Mouse (Mus musculus) kidney, adult 11 months (tissue): Measurements from ENCODE around the gene Lypd5.
"Not testable (repeated sequence)": the region's sequence is repeated elsewhere in the genome, so short reads cannot be mapped to it uniquely, and the experiment has no call there.

Experiments used
- DNase-seq: peaks from one replicate; pipeline ENCODE4 v3.0.0; 2022

Lypd5 gene

DNA sequence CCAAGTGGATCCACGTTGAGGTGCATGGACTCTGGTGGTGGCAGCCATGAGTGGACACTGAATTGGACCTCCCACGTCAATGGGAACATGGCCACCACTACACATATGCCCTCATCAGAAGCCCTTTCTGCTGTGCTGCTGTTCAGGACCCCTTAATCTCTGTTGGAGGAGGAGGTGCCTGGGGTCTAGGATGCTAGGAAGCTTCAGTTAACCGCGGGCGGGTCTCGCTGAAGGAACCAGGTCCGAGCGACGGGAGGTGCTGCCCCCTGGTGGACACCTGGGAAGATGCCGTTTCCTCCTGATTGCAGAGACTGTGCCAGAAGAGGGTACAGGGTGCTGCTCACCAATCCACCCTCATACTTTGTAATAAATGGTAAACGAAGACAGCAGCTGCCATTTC lies 35.8 kb downstream of the Lypd5 start:
- DNase-seq: no peak

DNA sequence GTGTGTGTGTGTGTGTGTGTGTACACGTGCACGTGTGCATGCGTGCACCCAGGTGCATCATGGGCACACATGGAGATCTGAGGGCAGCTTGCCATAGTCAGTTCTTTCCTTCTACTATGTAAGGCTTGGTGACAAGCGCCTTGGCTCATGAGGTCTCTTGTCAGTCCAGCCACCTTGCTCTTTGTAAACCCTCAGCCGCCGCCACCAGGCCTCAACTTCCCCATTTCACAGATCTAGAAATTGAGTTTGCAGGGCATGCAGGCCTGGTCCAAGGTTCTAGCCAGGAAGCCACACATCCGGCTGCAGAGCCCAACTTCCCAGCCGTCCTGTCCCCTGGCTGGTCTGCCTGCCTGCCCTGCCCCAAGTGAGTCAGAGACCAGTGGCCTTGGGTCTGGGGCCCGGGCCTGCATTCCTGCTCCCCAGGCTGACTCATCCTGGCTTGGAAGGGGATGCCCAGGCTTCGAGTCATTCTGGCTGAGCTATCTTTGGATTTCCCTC lies 38.1 kb downstream of the Lypd5 start:
- no peak for DNase-seq

- DNase-seq: no peak
Observed at GRCm38 (mm10) chr7:24389516-24390187, 40.7 kb downstream of the Lypd5 start.

DNA sequence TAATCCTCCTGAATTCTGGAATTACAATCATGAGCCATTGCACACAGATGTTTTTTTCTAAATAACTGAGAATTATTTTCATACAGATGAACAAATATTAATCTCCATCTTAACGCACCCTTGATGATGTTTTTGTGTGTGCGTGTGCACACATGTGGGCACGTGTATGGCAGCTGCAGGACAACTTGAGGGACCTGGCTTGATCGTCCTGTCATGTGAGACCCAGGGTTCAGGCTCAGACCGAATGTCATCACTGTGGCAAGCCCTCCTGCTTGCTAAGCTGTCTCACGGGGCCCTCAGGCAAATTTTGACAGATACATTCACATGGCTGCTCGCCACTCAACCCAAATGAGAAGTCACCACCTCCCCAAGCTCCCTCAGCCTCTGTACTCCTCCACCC lies 41.5 kb downstream of the Lypd5 start:
- DNase-seq: no peak

DNA sequence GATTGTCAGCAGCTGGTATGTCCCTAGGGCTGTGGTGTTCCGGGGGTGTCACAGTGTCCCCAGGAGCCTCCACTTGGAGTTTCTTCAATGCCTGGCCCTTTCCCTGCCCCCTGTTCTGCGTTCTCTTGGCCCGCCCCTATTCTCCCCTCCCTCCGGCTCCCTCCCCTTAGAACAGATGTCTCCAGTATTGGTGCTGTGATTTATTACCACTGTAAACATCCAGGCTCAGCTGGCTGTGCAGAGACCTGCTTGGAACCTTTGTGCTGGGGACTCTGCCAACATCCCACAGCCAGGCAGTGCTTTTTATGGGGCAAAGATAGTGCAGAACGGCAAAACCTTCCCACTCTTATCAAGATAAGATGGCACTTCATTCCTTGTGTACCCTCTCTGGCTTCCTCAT lies 42.1 kb downstream of the Lypd5 start:
- DNase-seq: no peak

DNA sequence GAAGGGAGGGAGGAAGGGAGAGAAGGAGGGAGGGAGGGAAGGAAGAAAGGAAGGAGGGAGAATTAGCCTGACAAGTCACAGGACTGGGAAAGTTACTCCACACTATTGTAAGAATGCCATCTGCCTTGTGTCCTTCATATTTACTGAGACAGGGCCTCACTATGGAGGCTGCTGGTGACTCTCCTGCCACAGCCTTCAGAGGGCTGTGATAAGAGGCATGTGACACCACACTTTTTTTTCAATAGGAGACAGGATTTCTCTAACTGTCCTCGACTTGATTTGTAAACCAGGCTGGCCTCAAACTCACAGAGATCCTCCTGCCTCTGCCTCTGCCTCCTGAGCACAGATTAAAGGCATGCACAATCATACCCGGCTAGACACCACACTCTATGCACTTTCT lies 42.7 kb downstream of the Lypd5 start:
- no peak for DNase-seq

- no peak for DNase-seq
Observed at GRCm38 (mm10) chr7:24394054-24394453, 45.1 kb downstream of the Lypd5 start.

GRCm38 (mm10) chr7:24394475-24395161 lies 45.6 kb downstream of the Lypd5 start:
- DNase-seq: no peak

DNA sequence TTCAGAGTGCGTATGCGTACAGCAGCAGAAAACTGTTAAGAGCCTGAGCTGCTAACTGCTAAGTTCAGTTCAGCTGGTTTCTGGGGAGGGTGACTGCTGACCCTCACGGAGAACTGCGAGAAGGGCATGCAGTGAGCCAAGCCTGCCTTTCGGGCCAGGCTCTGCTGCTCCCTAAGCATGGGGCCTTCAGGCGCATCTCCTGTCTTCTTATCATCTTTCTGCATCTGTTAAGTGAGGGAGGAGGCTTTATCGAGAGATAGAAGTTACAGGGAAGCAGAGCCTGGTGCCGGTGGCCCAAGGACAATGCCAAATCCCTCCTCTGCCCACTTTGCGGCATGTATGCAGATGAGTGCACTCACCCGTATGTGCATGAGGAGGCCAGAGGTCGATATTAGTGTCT lies 47.8 kb downstream of the Lypd5 start:
- DNase-seq: no peak

DNA sequence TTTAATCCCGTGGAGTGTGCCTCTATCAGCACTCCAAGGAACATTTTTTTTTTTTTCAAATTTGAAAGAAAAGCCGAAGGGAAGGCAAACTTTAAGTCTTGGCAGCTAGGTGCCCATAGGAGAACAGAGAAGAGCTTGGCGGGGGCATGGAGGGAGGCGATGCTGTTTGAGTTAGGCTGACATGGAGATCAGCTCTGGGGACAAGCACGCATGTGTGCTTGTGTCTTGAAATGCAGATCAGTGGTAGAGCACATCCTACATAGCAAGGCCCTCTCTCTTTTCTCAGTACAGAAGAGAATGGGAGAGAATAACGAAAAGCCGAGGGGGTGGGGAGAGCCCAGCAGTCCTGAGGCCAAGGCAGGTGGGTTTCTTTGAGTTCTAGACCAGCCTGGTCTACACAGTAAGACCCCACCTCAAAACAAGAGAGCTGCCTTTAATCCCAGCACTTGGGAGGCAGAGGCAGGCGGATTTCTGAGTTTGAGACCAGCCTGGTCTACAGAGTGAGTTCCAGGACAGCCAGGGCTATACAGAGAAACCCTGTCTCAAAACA lies 49.4 kb downstream of the Lypd5 start:
- DNase-seq: no peak

- DNase-seq: peak; percentile 96
Observed at GRCm38 (mm10) chr7:24399256-24400081, 50.5 kb downstream of the Lypd5 start, which contains the start of gene Smg9. Gene Smg9 (plus strand): TSS chr7:24399619.

GRCm38 (mm10) chr7:24400082-24400452 lies 51.1 kb downstream of the Lypd5 start:
- DNase-seq: no peak

DNA sequence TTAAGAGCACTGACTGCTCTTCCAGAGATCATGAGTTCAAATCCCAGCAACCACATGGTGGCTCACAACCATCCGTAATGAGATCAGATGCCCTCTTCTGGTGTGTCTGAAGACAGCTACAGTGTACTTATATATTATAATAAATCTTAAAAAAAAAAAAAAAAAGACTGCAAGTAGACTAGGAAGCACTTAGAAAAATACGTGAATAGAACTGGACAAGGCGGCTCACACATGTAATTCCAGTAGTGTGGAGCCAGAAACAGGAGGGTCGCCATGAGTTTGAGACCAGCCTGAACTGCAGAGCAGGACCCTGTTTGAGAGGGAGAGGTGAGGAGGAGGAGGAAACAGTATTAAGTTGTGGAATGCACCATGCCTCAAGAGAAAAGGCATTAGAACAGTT lies 51.5 kb downstream of the Lypd5 start:
- not testable (repeated sequence) for DNase-seq

DNA sequence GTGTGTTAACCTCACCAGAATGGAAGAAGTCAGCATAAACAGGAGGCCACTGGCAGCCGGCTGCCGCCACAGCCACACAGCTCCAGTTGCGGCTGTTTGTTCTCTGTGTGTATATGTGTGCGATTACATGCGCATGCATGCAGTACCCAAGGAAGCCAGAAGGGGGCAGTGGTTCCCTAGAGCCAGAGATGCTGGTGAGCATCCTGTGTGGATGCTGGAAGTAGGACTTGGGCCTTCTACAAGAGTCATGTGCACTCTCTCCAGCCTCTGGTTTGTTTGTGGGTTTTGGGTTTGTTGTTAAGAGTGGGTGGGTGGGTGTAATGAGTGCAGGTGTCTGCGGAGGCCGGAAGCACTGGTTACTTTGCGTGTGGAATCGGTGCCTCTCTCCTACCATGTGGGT lies 53.9 kb downstream of the Lypd5 start:
- no peak for DNase-seq
